Mouse (Mus musculus) heart, adult 8-10 months (tissue): ENCODE data around the gene St8sia1. TPM values are rescaled to one million over a fixed set of nuclear protein-coding genes. Genes with fewer than 3 reads are reported as not detected.

Experiments
- DNase-seq: peaks from one replicate; pipeline ENCODE4 v3.0.0; 2022; ENCODE audit warnings: low spot score
- total RNA-seq, 4 experiments: library from RNA; stranded (reverse); gene quantifications; 2 replicates each; pipeline ENCODE4 v1.2.4; 2022

Gene St8sia1
- total RNA-seq, 4 experiments from 2014 or later: 0.09 to 0.25 (median 0.17) TPM

DNA sequence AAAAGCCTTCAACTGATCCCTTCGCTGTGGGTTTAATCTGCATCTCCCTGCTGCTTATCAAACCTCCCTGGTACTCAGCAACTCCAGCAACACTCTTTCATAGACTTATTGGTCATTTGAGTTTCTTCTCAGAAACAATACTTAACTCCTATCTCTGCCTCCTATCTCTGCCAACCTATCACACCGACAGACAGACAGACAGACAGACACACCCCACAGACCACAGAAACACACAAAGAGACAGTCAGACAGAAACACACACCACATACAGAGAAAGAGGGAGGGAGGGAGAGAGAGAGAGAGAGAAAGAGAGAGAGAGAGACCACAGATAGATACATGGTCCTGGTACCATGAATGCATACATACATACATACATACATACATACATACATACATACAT is 18.8 kb downstream of the St8sia1 start:
- no peak for DNase-seq

DNA sequence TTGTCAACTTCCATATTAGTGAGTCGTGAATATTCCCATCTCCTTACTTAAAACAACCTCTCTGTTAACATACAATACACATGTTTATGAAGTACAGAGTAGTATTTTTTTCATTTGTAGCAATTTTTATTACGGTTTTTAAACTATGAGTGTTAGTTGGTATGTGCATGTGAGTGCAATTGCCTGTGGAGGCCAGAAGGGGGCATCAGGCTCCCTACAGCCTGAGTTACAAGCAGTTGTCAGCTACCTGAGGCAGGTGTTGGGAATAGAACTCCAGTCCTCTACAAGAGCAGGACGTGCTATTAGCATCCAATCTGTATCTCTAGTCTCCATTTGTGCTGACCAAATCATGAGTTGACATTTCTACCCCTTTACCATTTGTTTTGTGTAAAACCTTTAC is 19.8 kb downstream of the St8sia1 start:
- no peak for DNase-seq

DNA sequence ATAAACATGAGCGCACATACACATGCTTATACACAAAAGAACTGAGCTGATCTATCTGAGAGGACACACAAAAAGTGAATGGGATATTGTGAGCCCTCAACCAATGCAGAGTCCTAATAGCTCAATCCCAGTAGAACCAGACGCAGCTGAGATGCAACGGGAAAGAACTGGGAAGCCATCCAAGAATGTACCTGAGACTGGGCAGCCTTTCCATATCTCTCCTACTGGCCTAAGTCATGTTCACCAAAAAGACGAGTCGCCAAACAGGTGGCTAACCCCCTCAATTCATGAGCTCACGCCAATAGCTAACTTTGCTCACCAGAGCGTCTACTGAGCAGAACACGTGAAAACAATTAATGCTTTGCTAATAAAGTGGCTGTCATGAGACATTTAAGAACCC is 20.8 kb downstream of the St8sia1 start:
- no peak for DNase-seq

DNA sequence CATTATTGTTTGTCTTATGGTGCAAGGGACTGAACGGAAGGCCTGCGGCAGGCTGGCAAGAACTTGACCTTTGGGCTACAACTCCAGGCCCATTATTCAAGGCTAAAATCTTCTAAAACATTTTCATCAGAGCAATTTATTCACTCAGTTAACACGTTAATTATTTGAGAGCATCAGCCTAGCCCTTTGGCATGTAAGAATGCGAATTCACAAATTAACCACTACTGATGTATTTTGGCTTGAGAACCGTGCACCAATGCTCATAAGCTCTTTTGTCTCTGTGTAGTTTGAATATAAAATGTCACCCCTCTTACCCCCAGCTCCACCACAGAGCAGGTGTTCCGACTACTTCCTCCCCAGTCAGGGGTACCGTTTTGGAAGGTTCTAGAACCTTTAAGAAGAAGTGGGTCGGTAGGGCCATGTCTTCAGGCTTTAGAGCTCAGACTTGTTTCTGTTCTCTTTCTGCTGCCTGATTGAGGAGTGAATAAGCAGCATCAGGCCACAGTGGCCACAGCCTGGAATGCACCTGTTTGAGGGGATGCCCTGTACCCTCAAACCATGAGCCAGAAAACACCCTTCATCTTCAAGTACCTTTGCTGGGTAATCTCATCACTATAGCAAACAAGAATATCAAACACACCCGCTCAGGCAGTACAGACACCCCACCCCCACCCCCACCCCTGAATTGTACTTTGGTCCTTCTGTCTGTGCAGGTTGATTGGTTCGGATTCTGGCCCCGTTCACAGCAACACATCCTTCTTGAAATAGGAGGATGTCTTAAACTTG is 22.5 kb downstream of the St8sia1 start:
- DNase-seq: no peak

DNA sequence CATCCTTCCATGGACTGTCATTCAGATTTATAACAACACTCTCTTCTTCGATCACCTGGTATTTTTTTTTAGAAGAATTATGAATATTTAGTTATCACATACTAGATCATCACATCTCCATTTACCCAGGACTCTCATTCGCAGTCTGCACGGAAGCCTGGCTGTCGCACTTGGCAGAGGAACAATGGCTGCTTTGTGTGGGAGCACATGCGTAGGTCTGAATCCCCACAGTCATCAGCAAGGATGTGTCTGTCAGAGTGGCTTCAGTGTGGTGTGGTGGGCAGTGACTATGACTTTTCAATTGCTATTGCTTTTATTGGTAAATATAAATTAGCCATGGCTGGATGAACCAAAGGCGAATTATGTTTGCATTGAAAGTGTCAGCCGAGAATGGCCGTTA is 23.2 kb downstream of the St8sia1 start:
- no peak for DNase-seq

DNA sequence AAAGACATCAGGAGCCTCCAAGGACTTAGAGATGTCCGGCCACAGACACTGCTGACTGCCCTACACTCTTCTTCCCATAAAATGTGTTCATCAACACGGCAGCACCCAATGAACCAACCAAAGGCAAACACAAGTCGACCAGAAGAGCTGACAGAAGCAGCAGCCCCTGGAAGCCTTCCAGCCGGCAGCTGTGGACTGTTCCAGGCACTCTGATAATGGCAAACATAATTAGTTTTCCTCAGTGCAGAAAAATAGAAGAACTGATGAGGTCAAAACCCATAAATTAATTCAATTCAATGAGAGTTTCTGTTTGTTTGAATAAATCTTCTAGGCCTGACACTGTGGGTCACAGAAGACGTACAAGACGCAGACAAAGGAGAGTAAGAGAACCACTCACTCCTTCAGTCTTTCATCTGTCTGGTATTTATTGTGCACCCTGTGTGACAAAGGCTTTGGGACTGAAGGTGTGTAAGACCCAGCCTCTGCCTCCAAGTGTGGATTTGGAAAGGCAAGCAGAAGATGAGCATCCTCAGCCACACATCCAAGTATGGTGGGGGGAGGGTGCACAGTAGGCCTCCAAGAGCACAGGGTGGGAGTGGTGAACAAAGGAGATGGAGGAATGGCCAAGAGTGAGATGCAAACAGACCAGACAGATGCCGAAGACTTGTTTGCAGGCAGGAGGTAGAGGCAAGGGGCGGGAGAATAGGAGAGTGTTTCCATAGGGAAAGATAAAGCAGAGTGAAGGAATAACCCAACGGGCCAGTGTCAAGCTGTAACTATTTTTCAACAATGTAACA is 25.5 kb downstream of the St8sia1 start:
- no peak for DNase-seq

DNA sequence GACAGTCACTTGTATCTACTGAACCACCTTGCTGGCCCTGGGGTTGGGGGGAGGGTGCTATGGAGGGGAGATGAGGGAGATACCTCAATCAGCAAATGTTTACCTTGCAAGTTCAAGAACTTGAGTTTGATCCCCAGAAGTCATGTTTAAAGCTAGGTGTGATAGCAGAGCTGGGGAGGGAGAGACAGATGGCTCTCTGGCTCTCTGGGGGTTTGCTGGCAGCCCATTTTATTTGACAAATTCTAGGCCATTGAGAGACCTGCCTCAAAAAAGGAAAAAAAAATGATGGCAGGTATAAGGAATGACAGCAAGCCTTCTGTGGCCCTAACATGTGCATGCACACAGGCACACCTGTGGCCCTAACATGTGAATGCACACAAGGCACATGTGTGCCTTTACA is 26.2 kb downstream of the St8sia1 start:
- DNase-seq: no peak

DNA sequence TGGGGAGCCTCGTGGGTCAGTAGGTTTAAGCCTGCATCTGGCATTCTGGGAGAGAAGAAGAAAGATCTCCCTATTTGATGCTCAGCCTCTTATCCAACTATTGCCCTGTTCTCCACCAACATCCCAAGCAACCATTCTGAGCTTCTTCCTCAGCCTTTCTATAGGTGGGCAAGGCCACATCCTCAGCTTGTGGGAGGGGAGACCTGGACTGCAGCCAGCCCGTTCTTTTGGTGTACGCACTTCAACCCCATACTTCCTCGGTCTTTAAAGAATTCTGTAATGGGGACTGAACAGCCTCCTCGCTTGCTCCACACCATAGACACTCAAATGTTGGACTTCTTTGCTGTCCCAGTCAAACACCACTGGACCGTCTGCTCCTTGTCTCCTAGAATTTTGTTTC is 31.7 kb downstream of the St8sia1 start:
- DNase-seq: no peak

DNA sequence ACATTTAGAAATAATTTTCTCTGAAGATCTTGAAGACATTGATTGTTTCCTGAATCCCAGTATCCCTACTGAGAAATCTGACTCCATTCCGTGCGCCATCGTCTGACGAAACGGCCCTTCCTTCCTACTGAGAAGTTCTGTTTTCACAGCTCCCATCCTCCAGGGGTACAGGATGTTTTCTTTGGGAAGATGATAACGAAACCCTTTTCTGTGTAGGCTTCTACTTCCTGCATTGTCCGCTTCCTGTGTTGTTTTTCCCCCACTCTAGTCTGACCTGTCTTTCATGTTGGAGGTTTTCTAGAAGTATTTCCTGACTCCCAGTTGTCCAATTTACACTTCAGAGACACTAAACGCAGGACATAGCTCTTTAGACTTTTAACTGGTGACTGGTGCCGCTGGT is 32.1 kb downstream of the St8sia1 start:
- peak; percentile 3 for DNase-seq

DNA sequence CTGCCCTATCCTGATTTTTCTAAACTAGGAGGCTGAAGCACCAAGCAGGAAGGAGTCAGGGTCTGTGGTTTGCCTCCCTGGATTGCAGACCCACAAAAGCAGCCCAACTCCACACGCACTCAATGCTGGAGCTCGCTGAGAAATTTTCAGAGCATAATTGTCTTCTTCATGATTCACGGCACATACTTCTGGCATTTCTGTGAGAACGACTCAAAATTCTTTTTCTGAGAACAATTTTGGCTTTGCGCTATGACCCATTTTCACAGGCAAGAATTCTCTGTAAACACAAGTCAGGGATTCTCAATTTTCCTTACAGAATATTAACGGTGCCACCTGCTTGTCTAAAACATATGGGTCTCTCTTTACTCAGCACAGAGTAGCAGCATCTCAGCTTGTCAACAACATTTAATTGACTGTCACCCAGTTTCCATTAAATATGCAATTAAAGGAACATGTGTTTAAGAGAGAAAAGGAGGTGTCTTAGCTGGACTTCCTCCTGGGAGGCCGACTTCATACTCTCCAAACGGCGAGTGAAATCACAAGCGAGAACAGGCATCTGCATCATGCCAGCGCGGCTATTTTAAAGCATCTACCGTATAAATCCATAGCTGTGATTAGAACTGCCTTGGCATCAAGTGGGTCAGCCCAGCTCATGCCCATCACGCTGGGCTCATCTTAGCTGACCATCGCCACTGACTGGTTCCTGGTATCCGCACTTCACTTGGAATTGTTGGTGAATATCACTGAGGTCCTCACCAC is 35.5 kb downstream of the St8sia1 start:
- DNase-seq: no peak

DNA sequence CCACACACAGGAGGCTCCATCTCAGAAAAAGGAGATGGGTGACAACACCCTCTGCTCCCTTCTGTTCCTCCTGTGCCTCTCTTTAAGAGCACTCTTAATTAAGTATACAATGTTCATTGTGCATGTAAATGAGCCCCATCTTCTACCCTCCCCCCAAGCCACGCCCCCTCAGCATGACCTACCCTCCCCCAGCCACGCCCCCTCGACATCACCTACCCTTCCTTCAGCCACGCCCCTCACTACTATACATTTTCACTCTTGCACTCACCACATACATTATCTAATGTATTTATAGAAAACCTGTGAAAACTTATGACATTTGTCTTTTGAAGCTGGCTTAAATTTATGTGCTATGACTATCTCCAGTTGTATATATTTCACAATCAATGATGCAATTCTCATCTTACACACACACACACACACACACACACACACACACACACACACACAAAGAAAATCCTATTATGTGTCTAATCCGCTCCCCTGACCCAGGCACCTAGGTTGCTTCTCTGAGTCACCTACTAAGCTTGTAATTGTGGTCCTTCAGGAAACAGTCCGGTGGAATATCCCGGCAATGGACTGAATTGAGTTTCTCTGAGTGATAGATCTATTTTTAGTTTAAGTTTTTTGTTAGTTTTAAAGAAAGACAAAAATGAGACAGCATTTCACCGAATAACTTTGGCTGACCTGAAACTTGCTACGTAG is 37.2 kb downstream of the St8sia1 start:
- no peak for DNase-seq

DNA sequence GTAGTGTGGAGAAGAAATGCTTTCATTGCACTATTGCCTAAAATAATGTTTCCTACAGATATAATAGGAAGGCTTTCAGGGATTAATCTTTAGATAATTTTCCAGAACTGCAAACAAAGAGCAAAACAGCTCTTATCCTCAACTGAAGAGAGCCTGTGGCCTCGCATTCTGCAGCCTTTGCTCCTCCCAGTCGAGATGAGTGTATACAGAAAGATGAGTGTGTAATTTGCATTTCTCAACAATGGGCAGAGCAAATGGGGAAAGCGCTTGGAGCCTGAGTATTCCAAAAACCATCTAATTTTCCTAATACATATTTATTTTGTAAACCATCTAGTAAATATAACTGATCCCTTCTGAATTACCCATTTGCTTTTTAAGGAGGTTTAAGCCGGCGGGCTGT is 38.3 kb downstream of the St8sia1 start:
- no peak for DNase-seq

DNA sequence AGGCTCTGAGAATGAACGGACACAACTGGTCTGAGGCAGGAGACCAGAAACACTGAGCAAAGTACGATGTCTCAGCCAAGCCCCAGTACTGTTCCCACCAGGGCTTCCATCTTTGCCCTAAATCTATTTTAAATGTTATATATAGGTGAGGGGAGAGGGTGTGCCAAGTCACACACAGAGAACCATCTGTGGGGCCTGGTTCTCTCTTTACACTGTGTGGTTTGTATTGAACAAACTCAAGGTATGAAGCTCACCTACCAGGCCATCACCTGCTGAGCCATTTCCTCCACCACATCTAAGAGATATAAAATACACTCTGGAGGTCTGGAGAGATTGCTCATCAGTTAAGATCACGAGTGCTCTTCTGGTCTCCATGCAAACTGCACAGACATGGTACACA is 38.9 kb downstream of the St8sia1 start:
- no peak for DNase-seq

DNA sequence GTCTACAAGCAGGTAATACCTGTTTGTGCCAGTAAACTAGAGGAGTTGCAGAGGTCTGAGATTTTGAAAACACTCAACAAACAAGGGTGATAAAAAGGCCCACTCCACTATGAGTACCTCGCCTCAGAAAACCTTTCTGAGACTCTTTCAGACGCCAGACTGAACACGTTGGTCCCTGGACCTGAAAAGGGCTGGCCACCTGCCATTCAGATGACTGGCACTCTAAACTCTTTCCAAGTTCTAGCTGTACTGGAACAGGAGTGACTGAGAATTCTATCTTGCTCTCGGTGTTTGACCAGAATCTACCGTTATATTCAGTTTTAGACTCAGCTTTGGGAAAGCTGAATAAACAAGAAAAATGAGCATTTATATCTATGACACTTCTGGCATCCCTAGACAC is 43.4 kb downstream of the St8sia1 start:
- DNase-seq: peak; percentile 57

DNA sequence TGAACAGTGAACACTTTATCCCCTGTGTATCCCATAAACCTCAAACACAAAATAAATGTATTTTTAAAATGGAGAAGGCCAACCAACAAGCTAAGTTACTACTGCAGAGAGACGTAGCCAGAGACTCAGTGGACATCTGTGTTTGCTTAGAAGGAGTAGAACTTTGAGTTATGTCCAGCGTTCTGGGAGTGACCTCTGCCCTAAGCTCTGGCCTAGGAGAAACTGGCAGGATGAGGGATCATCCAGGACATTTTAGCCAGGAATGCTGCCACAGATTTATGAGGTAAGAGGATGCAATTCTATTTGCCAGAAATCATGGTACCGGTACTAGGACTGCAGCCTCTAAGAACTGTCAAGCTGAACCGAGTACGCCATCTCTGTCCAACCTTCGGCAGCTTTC is 45.6 kb downstream of the St8sia1 start:
- no peak for DNase-seq

DNA sequence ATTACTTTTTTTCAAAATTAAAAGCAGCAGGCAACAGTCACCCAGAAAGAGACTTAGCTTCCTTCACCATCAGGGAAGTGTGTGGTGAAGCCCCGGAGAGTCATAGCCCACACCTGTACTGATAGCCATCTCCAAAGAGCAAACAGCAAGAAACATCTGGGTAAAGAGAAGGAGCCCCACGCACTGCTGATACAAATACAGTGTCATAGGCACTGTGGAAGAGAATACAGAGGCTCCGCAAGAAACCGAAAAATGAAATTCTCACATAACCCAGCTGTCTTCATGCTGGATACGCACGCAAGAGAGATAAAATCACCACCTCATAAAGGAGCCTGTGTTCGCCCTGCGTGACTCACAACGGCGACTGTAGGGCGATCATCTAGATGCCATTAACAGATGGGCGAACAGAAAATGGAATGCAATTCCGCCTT is 46.8 kb downstream of the St8sia1 start:
- DNase-seq: no peak

DNA sequence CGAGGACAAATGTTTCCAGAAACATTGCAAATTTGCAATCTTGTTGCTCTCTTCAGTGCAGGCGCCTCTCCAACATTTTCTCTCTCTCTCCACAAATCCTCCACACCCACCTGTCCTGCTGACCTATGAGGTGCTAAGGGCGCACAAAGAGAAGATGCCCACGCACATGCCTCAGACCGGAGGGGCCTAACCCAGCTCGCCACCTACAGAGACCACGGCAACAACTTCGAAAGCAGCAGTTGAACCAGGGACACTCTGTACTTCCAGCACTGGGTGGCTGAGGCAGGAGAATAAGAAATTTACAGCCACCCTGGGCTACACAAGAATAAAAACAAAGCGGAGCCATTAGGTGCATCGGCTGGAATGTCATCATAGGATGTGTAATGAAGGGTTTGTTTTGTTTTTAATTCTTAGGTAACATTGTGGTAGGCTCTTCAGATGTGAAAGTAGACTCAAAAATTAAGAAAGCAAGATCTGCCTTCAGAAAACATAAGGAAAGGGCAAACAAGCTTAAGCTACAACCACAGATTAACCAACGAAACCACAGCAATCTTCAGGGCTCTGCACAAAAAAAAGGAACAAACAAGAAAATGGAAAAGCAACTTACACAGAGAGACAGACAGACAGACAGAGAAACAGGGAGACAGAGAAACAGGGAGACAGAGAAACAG is 47.8 kb downstream of the St8sia1 start:
- no peak for DNase-seq

DNA sequence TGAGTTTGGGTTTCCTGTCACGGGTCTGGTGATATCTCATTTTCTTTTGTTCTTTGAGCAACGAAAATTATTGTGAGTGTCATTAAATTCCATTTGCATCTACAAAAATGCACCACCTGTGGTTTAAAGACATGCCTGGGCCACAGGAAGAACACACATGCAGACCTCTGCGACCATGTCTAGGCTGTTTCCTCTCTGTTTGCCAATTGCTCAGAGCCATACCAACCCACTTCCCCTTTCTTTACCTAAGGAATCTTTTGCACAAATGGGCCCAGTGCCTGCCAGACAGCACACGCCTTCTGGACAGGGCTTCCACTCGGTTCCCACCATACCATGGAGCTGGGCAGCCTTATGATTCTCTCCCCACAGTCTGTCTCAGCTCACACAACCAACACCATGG is 48.8 kb downstream of the St8sia1 start:
- no peak for DNase-seq

DNA sequence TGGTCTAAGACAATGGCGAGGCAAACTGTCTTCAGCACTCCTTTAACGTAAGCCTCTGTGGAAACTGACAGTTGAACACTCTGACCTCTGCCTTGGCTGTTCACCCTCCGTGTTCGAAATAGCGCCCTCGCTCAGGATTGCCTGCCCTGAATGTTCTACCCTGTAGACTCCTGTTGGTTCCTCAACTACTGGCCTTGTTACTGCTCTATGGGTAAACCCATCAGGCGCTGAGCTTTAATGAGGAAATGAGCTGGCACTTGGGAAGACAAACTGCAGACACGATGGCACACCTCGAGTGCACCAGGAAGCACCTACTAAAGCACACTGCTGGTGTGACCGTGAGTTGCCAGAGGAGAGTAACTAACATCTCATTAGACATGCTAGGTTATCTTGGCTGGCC is 49.6 kb downstream of the St8sia1 start:
- DNase-seq: no peak

DNA sequence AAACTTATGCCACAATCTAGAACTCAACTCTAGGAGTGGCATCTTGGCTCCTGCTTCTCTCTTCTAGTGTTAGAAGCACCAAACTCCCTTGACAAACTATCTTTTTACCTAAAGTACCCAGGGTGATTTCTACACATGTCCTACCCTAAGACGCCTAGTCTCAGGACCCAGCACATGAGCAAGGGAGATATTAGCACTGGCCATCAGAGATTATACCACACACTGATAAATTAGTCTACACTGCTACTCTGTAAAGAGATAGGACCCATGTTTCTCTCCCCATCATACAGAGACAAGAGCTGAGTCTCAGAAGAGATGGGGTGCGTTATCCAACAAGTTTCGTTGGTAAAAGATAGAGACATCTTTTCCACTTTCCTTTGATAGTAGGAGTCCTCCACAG is 53.0 kb downstream of the St8sia1 start:
- DNase-seq: no peak

DNA sequence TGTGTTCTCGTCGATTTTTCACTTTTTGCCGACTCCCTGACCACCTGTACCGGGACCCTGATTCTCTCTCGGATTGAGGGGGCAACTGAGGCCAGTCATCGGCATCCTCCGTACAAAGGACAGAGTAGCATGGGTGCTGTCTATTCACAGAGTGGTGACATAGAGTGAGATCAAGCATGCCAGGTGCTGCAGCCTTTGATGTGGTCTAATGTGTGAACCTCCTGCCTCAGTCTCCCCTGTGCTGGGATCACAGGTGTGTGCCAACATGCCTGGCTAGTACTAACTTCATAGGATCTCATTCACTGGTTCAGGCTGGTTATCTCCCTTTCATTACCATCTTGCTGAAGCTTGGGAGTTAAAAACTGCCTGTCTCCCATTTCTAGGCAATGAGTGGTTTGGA is 53.5 kb downstream of the St8sia1 start:
- DNase-seq: no peak
